Mouse (Mus musculus) bone marrow macrophage, adult 2 months (primary cell): ENCODE results near the gene Arrdc3. TPM values are rescaled to one million over a fixed set of nuclear protein-coding genes. Genes with fewer than 3 reads are reported as not detected.
A peak's percentile ranks its signal among the peaks of the same experiment; 100 is the strongest.

ENCODE experiments used
- H3K27ac ChIP-seq: 2 replicates; pipeline ENCODE4 v1.5.1; 2012; ENCODE audit warnings: low read depth, low read length; ENCODE audit not compliant: insufficient read depth
- H3K4me1 ChIP-seq: 2 replicates; pipeline ENCODE4 v1.6.1; 2012; ENCODE audit warnings: low read length; ENCODE audit not compliant: control insufficient read depth, insufficient read depth
- H3K4me3 ChIP-seq: 2 replicates; pipeline ENCODE4 v1.5.1; 2012; ENCODE audit warnings: mild to moderate bottlenecking, low read length, moderate library complexity; ENCODE audit not compliant: insufficient read depth
- CTCF ChIP-seq: IDR thresholded peaks from 2 replicates; pipeline ENCODE4 v1.5.1; 2012; ENCODE audit warnings: low read depth, mild to moderate bottlenecking, low read length, moderate library complexity
- POLR2A ChIP-seq: IDR thresholded peaks from 2 replicates; pipeline ENCODE4 v1.6.1; 2012; ENCODE audit warnings: mild to moderate bottlenecking, low read depth, low read length, borderline replicate concordance
- polyA plus RNA-seq: library from polyadenylated mRNA; stranded (reverse); fragments of >200 nt; gene quantifications from 2 replicates; pipeline ENCODE4 v1.2.4, GENCODE M21; 2012; ENCODE audit not compliant: missing spikeins, insufficient read depth, insufficient read length

Gene Arrdc3
- polyA plus RNA-seq, 1 experiment = 23.2 TPM

DNA sequence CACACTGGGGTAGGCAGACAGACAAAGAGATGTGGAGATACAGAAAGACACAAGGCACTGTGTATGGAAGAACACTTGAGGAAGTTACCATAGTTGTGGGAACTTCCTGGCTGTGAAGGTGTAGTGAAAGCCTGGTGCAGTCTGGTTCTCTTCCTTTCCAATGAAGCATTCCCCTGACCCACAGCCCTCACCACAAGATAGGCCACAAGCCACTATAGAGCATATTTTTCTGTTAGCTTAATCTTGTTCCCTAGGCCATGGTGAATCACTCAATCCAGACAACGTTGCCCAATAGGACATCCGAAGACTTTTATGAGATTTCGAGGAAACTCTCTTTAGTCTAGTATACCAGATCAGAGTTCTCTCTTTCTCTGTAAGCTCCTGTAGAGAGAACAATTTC is 19.6 kb downstream of the Arrdc3 start:
- Histone ChIP-seq H3K27ac (no peak overlapping the region), H3K4me1 (peaks cover 10% of the 10 kb centered on the region), H3K4me3 (no peak overlapping the region)
- TF ChIP-seq CTCF = no peak
- TF ChIP-seq POLR2A = no peak

DNA sequence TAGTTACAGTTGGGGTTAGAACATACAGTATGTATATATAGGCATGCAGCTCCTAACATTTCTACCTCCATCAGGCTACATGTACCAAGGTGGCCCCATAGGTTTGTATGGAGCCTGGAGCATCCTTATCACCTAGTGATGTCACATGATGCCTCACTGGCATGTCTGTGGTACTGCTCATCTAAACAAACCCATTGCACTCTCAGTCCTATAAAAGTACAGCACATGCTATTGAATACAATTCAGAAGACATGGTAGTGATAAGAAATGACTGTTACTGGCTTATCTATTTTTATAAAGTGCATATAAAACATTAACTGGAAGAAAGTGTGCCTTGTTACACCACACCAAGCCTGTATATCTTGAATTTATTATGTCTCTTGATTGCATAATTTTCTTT is 30.2 kb downstream of the Arrdc3 start:
- TF ChIP-seq POLR2A (no peak), CTCF (no peak)
- no peak overlapping the region for H3K27ac ChIP-seq
- H3K4me1 ChIP-seq = no peaks in the 10 kb centered on the region
- no peak overlapping the region for H3K4me3 ChIP-seq

DNA sequence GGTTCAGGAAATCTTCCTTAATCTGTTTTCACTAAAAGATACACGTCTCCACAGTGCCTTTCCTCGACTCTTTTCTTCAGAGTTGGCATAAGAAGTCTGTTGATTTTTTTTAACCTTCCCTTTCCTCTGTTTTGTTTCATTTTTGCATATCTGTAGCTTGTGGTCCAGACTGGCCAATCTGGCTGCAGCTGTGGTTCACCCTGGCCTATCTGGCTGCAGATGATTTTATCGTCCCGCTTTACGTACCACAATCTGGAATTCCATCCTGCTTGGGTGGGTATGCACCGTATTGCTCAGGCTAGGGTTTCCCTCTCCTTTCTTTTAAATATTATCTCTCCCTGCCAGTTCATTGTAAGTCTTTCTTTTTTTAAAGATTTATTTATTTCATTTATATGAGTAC is 37.8 kb downstream of the Arrdc3 start:
- no peak overlapping the region for H3K27ac ChIP-seq
- H3K4me1 ChIP-seq = no peaks in the 10 kb centered on the region

DNA sequence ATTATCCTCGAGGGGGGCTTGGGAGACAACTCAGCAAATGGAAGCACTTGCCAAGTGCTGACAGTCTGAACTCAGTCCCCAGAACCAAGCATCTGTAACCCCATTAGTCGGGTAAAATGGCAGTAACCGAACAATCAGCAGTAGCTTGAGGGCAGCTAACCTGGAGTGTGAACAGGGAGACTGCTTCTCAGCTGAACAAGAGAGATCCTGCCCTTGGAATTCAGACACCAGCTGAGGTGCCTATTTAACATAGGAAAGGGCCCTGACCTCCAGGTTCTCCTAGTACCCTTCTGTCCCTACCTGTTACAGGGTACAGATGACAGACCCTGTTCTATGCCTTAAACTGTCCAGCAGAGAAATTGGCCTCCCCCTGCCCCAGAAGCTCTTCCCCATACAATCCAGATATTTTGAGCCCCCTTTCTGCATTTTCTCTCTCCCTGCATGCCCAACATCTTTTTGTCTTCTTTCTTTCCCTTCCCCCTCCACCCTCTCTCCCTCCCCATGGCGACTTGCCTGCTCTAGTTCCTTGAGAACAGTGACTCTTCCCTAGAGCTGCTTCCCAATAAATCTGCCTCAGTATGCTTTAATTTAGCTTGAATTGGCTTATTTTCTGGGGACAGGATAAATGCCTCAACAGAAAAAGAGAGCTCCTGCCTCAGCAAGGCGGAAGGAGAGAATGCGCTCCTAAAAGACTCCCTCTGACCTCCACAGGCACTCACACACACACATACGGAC is 38.6 kb downstream of the Arrdc3 start:
- Histone ChIP-seq H3K27ac (no peak overlapping the region), H3K4me3 (no peak overlapping the region), H3K4me1 (no peaks in the 10 kb centered on the region)
- TF ChIP-seq CTCF = no peak
- TF ChIP-seq POLR2A = no peak

More for the DNA sequence above, 37.8 kb downstream of the Arrdc3 start:
- no peak overlapping the region for H3K4me3 ChIP-seq
- TF ChIP-seq POLR2A (no peak), CTCF (no peak)

DNA sequence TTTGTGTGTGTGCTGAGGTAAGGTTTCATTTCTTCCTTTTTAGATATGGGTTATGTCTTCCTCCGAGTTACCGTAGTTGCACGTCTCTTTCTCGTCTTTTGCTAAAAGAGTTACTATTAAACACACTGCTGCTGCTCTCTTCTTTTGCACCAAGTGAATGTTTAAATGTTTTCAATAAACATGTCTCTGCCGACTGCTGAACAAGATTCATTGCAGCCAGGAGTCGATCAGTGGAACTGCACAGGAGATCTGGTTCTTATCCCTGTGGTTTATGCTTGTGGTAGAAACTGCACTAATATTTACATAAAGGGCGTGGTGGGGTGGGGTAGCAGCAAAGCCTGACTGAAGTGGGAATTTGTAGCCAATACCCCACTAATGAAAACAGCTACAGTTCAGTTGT is 45.0 kb downstream of the Arrdc3 start:
- Histone ChIP-seq H3K4me1 (peaks cover 8% of the 10 kb centered on the region), H3K27ac (no peak overlapping the region), H3K4me3 (no peak overlapping the region)
- TF ChIP-seq CTCF = no peak

DNA sequence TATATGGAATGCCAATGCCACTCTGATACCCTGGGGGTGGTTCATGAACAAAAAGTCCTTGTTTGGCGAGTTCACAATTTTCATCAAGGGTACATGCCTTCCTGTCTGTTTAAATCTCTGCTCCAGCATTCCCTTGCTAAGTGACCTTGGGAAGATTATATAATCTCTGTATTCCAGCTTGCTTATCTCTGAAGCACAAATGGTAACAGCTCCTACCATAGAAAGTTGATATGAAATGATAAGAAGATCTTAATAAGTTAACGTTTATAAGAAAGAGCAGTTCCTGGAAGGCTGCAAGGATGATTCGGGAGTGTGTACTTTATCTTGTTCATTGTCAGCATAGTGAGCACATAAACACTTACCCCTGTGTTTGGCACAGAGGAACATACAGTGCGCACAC is 46.8 kb downstream of the Arrdc3 start:
- TF ChIP-seq CTCF (no peak), POLR2A (no peak)
- Histone ChIP-seq H3K4me3 (no peak overlapping the region), H3K27ac (no peak overlapping the region)

DNA sequence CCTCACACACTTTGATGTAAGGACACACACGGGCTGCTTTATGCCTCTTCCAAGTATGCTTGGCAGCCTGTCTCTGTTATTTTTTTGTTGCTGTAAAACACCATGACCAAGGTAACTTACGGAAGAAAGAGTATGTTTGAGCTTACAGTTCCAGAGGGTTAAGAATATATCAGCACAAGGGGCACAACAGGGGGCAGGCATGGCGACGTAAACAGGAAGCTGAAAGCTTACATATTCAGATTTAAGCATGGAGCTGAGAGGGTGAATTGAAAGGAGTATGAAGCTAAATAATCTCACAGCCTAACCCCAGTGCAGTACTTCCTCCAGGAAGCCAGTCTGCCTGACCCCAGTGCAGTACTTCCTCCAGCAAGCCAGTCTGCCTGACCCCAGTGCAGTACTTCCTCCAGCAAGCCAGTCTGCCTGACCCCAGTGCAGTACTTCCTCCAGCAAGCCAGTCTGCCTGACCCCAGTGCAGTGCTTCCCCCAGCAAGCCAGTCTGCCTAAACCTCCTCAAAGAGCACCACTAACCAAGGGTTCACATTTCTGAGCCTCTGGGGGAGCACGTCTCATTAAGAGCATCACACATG is 49.7 kb downstream of the Arrdc3 start:
- TF ChIP-seq CTCF = no peak
- TF ChIP-seq POLR2A = no peak
- Histone ChIP-seq H3K4me1 (peaks cover 29% of the 10 kb centered on the region), H3K4me3 (no peak overlapping the region), H3K27ac (peak overlapping the region; percentile 74)

More for the DNA sequence above, 46.8 kb downstream of the Arrdc3 start:
- peaks cover 15% of the 10 kb centered on the region for H3K4me1 ChIP-seq

DNA sequence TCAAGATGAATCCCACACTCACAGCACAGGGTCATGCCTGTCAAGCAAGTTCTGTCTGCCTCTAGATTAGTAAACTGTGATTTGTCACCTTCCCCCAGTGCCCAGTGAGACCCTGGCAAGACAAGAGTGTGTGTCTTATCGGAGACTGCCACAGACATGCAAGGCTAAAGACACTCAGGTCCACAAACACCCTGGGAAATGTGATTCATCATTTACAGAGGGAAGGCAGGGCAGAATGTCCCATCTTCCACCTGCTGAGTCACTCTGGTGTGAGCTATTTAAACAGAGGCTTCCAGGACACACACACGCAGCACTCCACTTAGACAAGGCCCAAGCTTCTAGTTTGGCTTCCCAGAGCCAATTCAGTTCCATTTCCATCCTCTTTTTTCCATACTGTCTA is 53.2 kb downstream of the Arrdc3 start:
- H3K4me1 ChIP-seq = peaks cover 53% of the 10 kb centered on the region
- no peak overlapping the region for H3K4me3 ChIP-seq
- no peak for TF ChIP-seq POLR2A
- TF ChIP-seq CTCF = no peak
- H3K27ac ChIP-seq = 0 out of 2 replicates have a peak overlapping the region, but pooled peaks have one; percentile 26

DNA sequence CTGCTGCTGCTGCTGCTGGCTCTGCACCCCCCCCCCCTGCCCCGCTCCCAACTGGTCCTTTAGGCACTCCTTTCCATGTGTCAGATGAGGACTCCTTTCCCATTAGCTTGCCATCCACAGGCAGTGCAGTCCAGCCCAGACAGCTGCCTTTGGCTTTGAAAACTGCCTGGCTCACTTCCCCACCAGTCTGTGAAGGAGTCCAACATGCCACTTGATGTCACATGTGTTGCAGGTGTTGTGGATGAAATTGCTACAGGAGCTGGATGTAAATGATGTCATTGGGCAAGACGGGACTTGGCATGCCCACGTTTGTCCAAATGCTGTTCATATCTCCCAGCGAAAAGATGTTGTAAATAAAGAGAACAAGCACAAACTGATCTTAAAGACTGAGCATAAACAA is 56.0 kb downstream of the Arrdc3 start:
- no peak overlapping the region for H3K27ac ChIP-seq
- H3K4me1 ChIP-seq = peaks cover 48% of the 10 kb centered on the region
- TF ChIP-seq CTCF = no peak
- TF ChIP-seq POLR2A = no peak
- no peak overlapping the region for H3K4me3 ChIP-seq

DNA sequence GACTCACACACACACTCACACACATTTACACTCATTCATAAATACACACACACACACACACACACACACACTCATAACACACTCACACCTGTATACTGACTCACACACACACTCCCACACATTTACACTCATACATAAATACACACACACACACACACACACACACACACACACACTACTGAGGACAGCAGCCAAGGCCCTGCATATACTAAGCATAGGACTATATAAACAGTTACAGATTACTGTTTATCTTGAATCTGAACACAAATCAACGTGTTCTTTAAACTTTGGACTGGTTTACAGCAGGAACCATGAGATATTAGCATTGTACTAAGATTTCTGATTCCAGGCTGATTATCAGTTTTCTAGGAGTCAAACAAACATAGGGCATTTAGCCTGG is 56.7 kb downstream of the Arrdc3 start:
- H3K4me1 ChIP-seq = peaks cover 44% of the 10 kb centered on the region
- no peak for TF ChIP-seq CTCF
- TF ChIP-seq POLR2A = no peak
- no peak overlapping the region for H3K27ac ChIP-seq
- H3K4me3 ChIP-seq = no peak overlapping the region
